Mouse (Mus musculus): ENCODE data around the gene Atat1. TPM values are rescaled to one million over a fixed set of nuclear protein-coding genes. Genes with fewer than 3 reads are reported as not detected.
A peak's percentile ranks its signal among the peaks of the same experiment; 100 is the strongest.

The Atat1 gene
- polyA plus RNA-seq, 1 experiment, result 33.4 TPM

GRCm38 (mm10) chr17:35905587-35905986 is 4.3 kb downstream of the Atat1 start:
- TF ChIP-seq POLR2A (IDR thresholded peaks at IDR 0.05; ENCODE audit: insufficient read depth, low read length) (no peak), CTCF (IDR thresholded peaks at IDR 0.05; ENCODE audit: low read depth, low read length) (no peak), EP300 (IDR thresholded peaks at IDR 0.05; ENCODE audit: insufficient read depth, low read depth, low read length) (no peak)
- Histone ChIP-seq H3K27me3 (ENCODE audit: control insufficient read depth, insufficient read depth, low read length, poor library complexity, severe bottlenecking) (no peaks in the 10 kb centered on the region), H3K9me3 (replicated peaks; ENCODE audit: control insufficient read depth, insufficient read depth, low read length, poor library complexity, severe bottlenecking) (no peaks in the 10 kb centered on the region), H3K27ac (ENCODE audit: insufficient read depth, low read length) (no peak overlapping the region), H3K36me3 (ENCODE audit: control insufficient read depth, insufficient read depth, low read length, poor library complexity, severe bottlenecking) (peaks cover 9% of the 10 kb centered on the region), H3K4me1 (ENCODE audit: control insufficient read depth, insufficient read depth, low read length) (no peaks in the 10 kb centered on the region), H3K4me3 (ENCODE audit: low read depth, low read length) (no peak overlapping the region), H3K9ac (ENCODE audit: low read depth, poor library complexity, severe bottlenecking) (no peak overlapping the region)

- H3K36me3 ChIP-seq (ENCODE audit: control insufficient read depth, insufficient read depth, low read length, poor library complexity, severe bottlenecking), result peaks cover 8% of the 10 kb centered on the region
- H3K4me1 ChIP-seq (ENCODE audit: control insufficient read depth, insufficient read depth, low read length), result no peaks in the 10 kb centered on the region
- no peak overlapping the region for H3K4me3 ChIP-seq (ENCODE audit: low read depth, low read length)
- H3K27me3 ChIP-seq (ENCODE audit: control insufficient read depth, insufficient read depth, low read length, poor library complexity, severe bottlenecking), result no peaks in the 10 kb centered on the region
- no peak overlapping the region for H3K27ac ChIP-seq (ENCODE audit: insufficient read depth, low read length)
- no peak overlapping the region for H3K9ac ChIP-seq (ENCODE audit: low read depth, poor library complexity, severe bottlenecking)
- H3K9me3 ChIP-seq (replicated peaks; ENCODE audit: control insufficient read depth, insufficient read depth, low read length, poor library complexity, severe bottlenecking), result no peaks in the 10 kb centered on the region
- TF ChIP-seq POLR2A (IDR thresholded peaks at IDR 0.05; ENCODE audit: insufficient read depth, low read length) (no peak), CTCF (IDR thresholded peaks at IDR 0.05; ENCODE audit: low read depth, low read length) (no peak), EP300 (IDR thresholded peaks at IDR 0.05; ENCODE audit: insufficient read depth, low read depth, low read length) (no peak)
Measured at GRCm38 (mm10) chr17:35903992-35904355, 5.9 kb downstream of the Atat1 start.

- Histone ChIP-seq H3K9ac (ENCODE audit: low read depth, poor library complexity, severe bottlenecking) (no peak overlapping the region), H3K36me3 (ENCODE audit: control insufficient read depth, insufficient read depth, low read length, poor library complexity, severe bottlenecking) (peaks cover 8% of the 10 kb centered on the region), H3K27ac (ENCODE audit: insufficient read depth, low read length) (no peak overlapping the region), H3K9me3 (replicated peaks; ENCODE audit: control insufficient read depth, insufficient read depth, low read length, poor library complexity, severe bottlenecking) (no peaks in the 10 kb centered on the region), H3K27me3 (ENCODE audit: control insufficient read depth, insufficient read depth, low read length, poor library complexity, severe bottlenecking) (no peaks in the 10 kb centered on the region), H3K4me1 (ENCODE audit: control insufficient read depth, insufficient read depth, low read length) (no peaks in the 10 kb centered on the region), H3K4me3 (ENCODE audit: low read depth, low read length) (no peak overlapping the region)
- TF ChIP-seq EP300 (IDR thresholded peaks at IDR 0.05; ENCODE audit: insufficient read depth, low read depth, low read length) (no peak), CTCF (IDR thresholded peaks at IDR 0.05; ENCODE audit: low read depth, low read length) (no peak), POLR2A (IDR thresholded peaks at IDR 0.05; ENCODE audit: insufficient read depth, low read length) (no peak)
Measured at GRCm38 (mm10) chr17:35903343-35903991, 6.4 kb downstream of the Atat1 start.

GRCm38 (mm10) chr17:35900636-35901035 is 9.2 kb downstream of the Atat1 start:
- H3K9ac ChIP-seq (ENCODE audit: low read depth, poor library complexity, severe bottlenecking), result no peak overlapping the region
- no peak for TF ChIP-seq POLR2A (IDR thresholded peaks at IDR 0.05; ENCODE audit: insufficient read depth, low read length)
- no peak for TF ChIP-seq CTCF (IDR thresholded peaks at IDR 0.05; ENCODE audit: low read depth, low read length)
- TF ChIP-seq EP300 (IDR thresholded peaks at IDR 0.05; ENCODE audit: insufficient read depth, low read depth, low read length), result no peak
- H3K4me3 ChIP-seq (ENCODE audit: low read depth, low read length), result no peak overlapping the region
- H3K27ac ChIP-seq (ENCODE audit: insufficient read depth, low read length), result no peak overlapping the region
- no peaks in the 10 kb centered on the region for H3K27me3 ChIP-seq (ENCODE audit: control insufficient read depth, insufficient read depth, low read length, poor library complexity, severe bottlenecking)
- no peaks in the 10 kb centered on the region; the same call in 1 of the 2 replicates for H3K36me3 ChIP-seq (ENCODE audit: control insufficient read depth, insufficient read depth, low read length, poor library complexity, severe bottlenecking)
- no peaks in the 10 kb centered on the region for H3K9me3 ChIP-seq (replicated peaks; ENCODE audit: control insufficient read depth, insufficient read depth, low read length, poor library complexity, severe bottlenecking)
- H3K4me1 ChIP-seq (ENCODE audit: control insufficient read depth, insufficient read depth, low read length), result peaks cover 2% of the 10 kb centered on the region

GRCm38 (mm10) chr17:35897644-35898573 is 12.0 kb downstream of the Atat1 start:
- Histone ChIP-seq H3K27me3 (ENCODE audit: control insufficient read depth, insufficient read depth, low read length, poor library complexity, severe bottlenecking) (no peaks in the 10 kb centered on the region), H3K36me3 (ENCODE audit: control insufficient read depth, insufficient read depth, low read length, poor library complexity, severe bottlenecking) (peaks cover 6% of the 10 kb centered on the region)

More at GRCm38 (mm10) chr17:35897644-35898573, 12.0 kb downstream of the Atat1 start:
- Histone ChIP-seq H3K27ac (ENCODE audit: insufficient read depth, low read length) (peak overlapping the region; percentile 67), H3K9me3 (replicated peaks; ENCODE audit: control insufficient read depth, insufficient read depth, low read length, poor library complexity, severe bottlenecking) (no peaks in the 10 kb centered on the region), H3K4me3 (ENCODE audit: low read depth, low read length) (peak overlapping the region; percentile 60), H3K9ac (ENCODE audit: low read depth, poor library complexity, severe bottlenecking) (peak overlapping the region; percentile 92), H3K4me1 (ENCODE audit: control insufficient read depth, insufficient read depth, low read length) (peaks cover 3% of the 10 kb centered on the region)
- TF ChIP-seq EP300 (IDR thresholded peaks at IDR 0.05; ENCODE audit: insufficient read depth, low read depth, low read length), result no peak
- TF ChIP-seq CTCF (IDR thresholded peaks at IDR 0.05; ENCODE audit: low read depth, low read length), result no peak
- TF ChIP-seq POLR2A (IDR thresholded peaks at IDR 0.05; ENCODE audit: insufficient read depth, low read length), result no peak

Data from ES-Bruce4 (cell line).